Mouse (Mus musculus): ENCODE results near the gene Adprm. TPM values are rescaled to one million over a fixed set of nuclear protein-coding genes. Genes with fewer than 3 reads are reported as not detected.
A peak's percentile ranks its signal among the peaks of the same experiment; 100 is the strongest.
"Not testable (repeated sequence)": the region's sequence is repeated elsewhere in the genome, so short reads cannot be mapped to it uniquely, and the experiment has no call there.

Adprm gene
- polyA plus RNA-seq, 1 experiment = 15.4 TPM

DNA sequence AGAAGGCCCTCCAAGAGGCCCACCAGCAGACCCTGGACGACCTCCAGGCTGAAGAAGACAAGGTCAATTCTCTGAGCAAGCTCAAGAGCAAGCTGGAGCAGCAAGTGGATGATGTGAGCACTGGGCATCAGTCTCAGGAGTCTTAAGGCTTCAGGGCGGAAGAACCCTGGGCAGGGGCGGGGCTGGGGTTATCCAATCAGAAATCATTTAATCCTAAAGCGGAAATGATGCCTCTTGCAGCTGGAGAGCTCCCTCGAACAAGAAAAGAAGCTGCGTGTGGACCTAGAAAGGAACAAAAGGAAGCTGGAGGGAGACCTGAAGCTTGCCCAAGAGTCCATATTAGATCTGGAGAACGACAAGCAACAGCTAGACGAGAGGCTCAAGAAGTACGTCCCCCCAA lies 40.8 kb upstream of the Adprm start:
- TF ChIP-seq CTCF (IDR thresholded peaks at IDR 0.05; ENCODE audit: control insufficient read depth, insufficient read depth, low read length) (no peak), POLR2A (IDR thresholded peaks at IDR 0.05; ENCODE audit: borderline replicate concordance, control insufficient read depth, low read depth, low read length) (no peak)
- WGBS = 67% methylated on average over 9 of the region's 9 CpGs

DNA sequence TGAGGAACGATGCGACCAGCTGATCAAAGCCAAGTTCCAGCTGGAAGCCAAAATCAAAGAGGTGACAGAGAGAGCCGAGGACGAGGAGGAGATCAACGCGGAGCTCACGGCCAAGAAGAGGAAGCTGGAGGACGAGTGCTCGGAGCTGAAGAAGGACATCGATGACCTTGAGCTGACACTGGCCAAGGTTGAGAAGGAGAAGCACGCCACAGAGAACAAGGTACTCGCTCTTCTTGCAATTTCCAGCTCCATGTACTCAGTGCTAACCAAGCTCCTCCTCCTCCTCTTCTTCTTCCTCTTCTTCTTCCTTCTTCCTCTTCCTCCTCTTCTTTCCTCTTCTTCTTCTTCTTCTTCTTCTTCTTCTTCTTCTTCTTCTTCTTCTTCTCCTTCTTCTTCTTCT lies 40.0 kb upstream of the Adprm start:
- not testable (repeated sequence) for H3K27ac ChIP-seq (ENCODE audit: control insufficient read depth, insufficient read depth, low read depth, low read length, poor library complexity); H3K4me1 ChIP-seq (ENCODE audit: control insufficient read depth, insufficient read depth, low read length); H3K4me3 ChIP-seq (replicated peaks; ENCODE audit: control insufficient read depth, low read depth, low read length)
- 75% methylated on average over 12 of the region's 12 CpGs for WGBS

More for the DNA sequence above, 40.8 kb upstream of the Adprm start:
- H3K27ac ChIP-seq (ENCODE audit: control insufficient read depth, insufficient read depth, low read depth, low read length, poor library complexity) = no peak overlapping the region
- no peaks in the 10 kb centered on the region for H3K4me1 ChIP-seq (ENCODE audit: control insufficient read depth, insufficient read depth, low read length)
- no peak overlapping the region for H3K4me3 ChIP-seq (replicated peaks; ENCODE audit: control insufficient read depth, low read depth, low read length)

DNA sequence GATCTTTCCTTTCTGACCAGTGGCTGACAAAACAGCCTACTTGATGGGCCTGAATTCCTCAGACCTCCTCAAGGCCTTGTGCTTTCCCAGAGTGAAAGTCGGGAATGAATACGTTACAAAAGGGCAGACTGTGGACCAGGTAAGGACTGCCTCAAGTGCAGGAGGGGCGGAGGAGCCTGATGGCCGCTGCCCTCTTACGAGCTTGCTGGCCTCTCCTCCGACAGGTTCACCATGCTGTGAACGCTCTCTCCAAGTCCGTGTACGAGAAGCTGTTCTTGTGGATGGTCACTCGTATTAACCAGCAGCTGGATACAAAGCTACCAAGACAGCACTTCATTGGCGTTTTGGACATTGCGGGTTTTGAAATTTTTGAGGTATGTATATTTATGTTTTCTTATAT lies 34.8 kb upstream of the Adprm start:
- Histone ChIP-seq H3K4me3 (replicated peaks; ENCODE audit: control insufficient read depth, low read depth, low read length) (no peak overlapping the region), H3K27ac (ENCODE audit: control insufficient read depth, insufficient read depth, low read depth, low read length, poor library complexity) (no peak overlapping the region), H3K4me1 (ENCODE audit: control insufficient read depth, insufficient read depth, low read length) (no peaks in the 10 kb centered on the region)
- TF ChIP-seq POLR2A (IDR thresholded peaks at IDR 0.05; ENCODE audit: borderline replicate concordance, control insufficient read depth, low read depth, low read length) (no peak), CTCF (IDR thresholded peaks at IDR 0.05; ENCODE audit: control insufficient read depth, insufficient read depth, low read length) (no peak)
- WGBS = 83% methylated on average over 12 of the region's 12 CpGs

DNA sequence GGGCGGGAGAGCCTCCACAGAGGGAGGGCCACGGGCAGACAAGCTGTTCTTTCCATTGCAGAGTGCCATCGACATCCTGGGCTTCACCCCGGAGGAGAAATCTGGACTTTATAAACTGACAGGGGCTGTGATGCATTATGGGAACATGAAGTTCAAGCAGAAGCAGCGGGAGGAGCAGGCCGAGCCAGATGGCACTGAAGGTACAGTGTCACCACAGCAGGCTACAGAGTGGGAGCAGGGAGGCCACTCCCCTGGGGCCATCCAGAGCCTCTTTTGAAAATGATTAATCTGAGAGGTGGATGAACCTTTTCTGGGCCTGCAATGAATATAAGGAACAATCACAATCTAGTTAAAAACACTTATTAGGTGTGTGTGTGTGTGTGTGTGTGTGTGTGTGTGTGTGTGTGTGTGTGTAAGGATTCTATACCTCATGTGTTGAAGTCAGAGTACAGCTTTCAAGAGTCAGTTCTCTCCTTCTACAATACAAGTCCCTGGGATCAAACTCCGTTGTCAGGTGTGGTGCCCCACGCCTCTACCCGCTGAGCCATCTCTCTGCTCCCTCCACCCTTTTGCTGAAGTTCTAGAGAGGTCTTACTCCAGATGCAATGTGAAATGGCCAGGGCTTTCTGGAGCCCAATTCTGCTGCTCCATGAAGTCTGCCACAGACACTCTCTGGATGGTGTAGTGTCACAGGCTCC lies 34.2 kb upstream of the Adprm start:
- Histone ChIP-seq H3K4me3 (replicated peaks; ENCODE audit: control insufficient read depth, low read depth, low read length) (no peak overlapping the region), H3K4me1 (ENCODE audit: control insufficient read depth, insufficient read depth, low read length) (no peaks in the 10 kb centered on the region), H3K27ac (ENCODE audit: control insufficient read depth, insufficient read depth, low read depth, low read length, poor library complexity) (no peak overlapping the region)
- 62% methylated on average over 9 of the region's 9 CpGs for WGBS
- TF ChIP-seq POLR2A (IDR thresholded peaks at IDR 0.05; ENCODE audit: borderline replicate concordance, control insufficient read depth, low read depth, low read length) = no peak
- no peak for TF ChIP-seq CTCF (IDR thresholded peaks at IDR 0.05; ENCODE audit: control insufficient read depth, insufficient read depth, low read length)

DNA sequence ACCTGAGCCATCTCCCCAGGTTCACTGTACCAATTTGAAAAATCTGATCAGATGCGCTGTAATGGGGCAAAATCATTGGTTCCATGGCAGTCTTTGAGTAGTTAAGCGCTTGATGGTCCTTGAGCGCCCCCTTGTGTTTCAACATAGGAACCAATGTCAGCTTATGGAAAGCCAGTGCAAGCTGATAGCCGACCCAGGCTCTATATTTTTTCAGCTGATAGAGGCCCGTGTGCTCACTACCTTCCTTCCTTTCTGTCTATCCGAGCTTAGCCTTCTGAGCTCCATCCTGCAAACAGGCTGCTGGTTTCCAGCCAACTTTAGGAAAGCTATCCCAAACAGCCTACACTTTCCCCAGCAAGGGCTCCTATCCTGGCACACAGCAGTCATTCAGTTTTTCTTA lies 33.1 kb upstream of the Adprm start:
- H3K27ac ChIP-seq (ENCODE audit: control insufficient read depth, insufficient read depth, low read depth, low read length, poor library complexity) = no peak overlapping the region
- WGBS = 2% methylated on average over 6 of the region's 6 CpGs
- TF ChIP-seq POLR2A (IDR thresholded peaks at IDR 0.05; ENCODE audit: borderline replicate concordance, control insufficient read depth, low read depth, low read length) (no peak), CTCF (IDR thresholded peaks at IDR 0.05; ENCODE audit: control insufficient read depth, insufficient read depth, low read length) (peak; percentile 46)
- no peaks in the 10 kb centered on the region for H3K4me1 ChIP-seq (ENCODE audit: control insufficient read depth, insufficient read depth, low read length)
- no peak overlapping the region for H3K4me3 ChIP-seq (replicated peaks; ENCODE audit: control insufficient read depth, low read depth, low read length)

DNA sequence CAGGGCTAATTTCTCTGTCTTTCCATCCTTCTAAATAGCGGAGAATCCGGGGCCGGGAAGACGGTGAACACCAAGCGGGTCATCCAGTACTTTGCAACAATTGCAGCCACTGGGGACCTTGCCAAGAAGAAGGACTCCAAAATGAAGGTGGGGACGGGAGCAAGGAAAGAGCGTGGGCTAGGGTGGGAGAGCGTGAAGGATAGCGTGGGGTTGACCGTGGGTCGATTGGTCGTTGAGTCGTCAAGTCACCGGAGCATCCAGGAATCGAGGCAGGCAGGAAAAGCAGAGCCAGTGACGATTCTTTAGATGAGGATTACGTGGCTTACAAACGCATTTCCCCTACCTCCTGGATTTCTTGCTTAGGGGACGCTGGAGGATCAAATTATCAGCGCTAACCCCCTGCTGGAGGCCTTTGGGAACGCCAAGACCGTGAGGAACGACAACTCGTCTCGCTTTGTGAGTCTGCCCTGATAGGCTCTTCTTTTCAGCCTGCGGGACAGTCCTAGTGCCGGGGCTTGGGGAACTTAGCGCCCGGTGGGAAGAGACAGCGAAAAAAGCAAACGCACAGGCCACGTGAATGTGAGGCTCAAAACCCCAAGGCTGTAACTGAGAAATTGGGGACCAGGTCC lies 31.4 kb upstream of the Adprm start:
- Histone ChIP-seq H3K4me1 (ENCODE audit: control insufficient read depth, insufficient read depth, low read length) (no peaks in the 10 kb centered on the region), H3K27ac (ENCODE audit: control insufficient read depth, insufficient read depth, low read depth, low read length, poor library complexity) (no peak overlapping the region), H3K4me3 (replicated peaks; ENCODE audit: control insufficient read depth, low read depth, low read length) (no peak overlapping the region)
- WGBS = 49% methylated on average over 32 of the region's 32 CpGs
- TF ChIP-seq POLR2A (IDR thresholded peaks at IDR 0.05; ENCODE audit: borderline replicate concordance, control insufficient read depth, low read depth, low read length) = no peak
- no peak for TF ChIP-seq CTCF (IDR thresholded peaks at IDR 0.05; ENCODE audit: control insufficient read depth, insufficient read depth, low read length)

DNA sequence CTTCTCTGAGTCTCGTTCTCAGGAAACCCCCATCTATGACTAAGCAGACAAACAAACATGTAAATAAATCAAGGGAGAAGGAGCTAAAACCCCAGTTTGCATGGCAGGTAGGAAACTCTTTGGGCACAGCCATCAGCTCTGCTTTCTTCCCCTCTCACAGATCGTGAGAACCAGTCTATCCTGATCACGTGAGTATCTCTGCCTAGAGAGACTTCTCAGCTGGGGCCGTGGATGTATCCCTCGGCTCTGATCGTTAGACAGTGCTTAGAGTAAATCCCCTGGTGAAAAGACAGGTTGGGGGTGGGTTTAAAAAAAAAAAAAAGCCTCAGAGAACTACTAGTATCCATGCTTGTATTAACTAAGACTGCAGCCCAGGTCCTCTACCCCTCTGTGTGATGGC lies 30.8 kb upstream of the Adprm start:
- TF ChIP-seq CTCF (IDR thresholded peaks at IDR 0.05; ENCODE audit: control insufficient read depth, insufficient read depth, low read length) (no peak), POLR2A (IDR thresholded peaks at IDR 0.05; ENCODE audit: borderline replicate concordance, control insufficient read depth, low read depth, low read length) (no peak)
- Histone ChIP-seq H3K27ac (ENCODE audit: control insufficient read depth, insufficient read depth, low read depth, low read length, poor library complexity) (no peak overlapping the region), H3K4me3 (replicated peaks; ENCODE audit: control insufficient read depth, low read depth, low read length) (no peak overlapping the region), H3K4me1 (ENCODE audit: control insufficient read depth, insufficient read depth, low read length) (no peaks in the 10 kb centered on the region)
- WGBS = 57% methylated on average over 6 of the region's 6 CpGs

DNA sequence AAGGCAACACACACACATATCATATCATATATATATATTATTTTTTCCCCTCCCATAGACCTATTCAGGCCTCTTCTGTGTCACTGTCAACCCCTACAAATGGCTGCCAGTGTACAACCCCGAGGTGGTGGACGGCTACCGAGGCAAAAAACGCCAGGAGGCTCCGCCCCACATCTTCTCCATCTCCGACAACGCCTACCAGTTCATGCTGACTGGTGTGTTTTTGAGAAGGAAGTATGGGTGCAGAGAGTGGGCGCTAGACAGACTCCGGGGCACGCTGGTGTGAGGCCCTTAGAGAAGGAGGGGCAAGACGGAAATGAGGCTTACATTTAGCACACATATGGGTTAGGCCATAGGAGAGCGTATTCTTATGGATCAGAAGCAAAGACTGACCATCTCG lies 30.4 kb upstream of the Adprm start:
- H3K4me3 ChIP-seq (replicated peaks; ENCODE audit: control insufficient read depth, low read depth, low read length) = no peak overlapping the region
- 49% methylated on average over 13 of the region's 13 CpGs for WGBS
- H3K4me1 ChIP-seq (ENCODE audit: control insufficient read depth, insufficient read depth, low read length) = no peaks in the 10 kb centered on the region
- TF ChIP-seq POLR2A (IDR thresholded peaks at IDR 0.05; ENCODE audit: borderline replicate concordance, control insufficient read depth, low read depth, low read length) (no peak), CTCF (IDR thresholded peaks at IDR 0.05; ENCODE audit: control insufficient read depth, insufficient read depth, low read length) (no peak)
- H3K27ac ChIP-seq (ENCODE audit: control insufficient read depth, insufficient read depth, low read depth, low read length, poor library complexity) = no peak overlapping the region

DNA sequence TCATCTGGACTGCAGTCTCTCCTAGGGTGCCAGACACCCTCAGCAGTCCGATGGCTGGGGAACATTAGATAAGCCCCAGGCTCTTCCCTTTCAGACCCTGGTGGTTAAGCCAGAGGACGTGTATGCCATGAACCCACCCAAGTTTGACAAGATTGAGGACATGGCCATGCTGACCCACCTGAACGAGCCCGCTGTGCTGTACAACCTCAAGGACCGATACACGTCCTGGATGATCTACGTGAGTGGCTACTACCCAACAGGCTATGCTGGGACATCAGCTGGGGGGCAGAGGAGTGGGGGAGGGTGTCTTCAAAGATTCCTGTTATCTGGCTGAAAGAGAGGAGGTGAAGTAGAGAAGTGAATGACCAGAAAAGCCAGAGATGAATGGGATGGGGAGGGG lies 29.8 kb upstream of the Adprm start:
- no peaks in the 10 kb centered on the region for H3K4me1 ChIP-seq (ENCODE audit: control insufficient read depth, insufficient read depth, low read length)
- whole genome bisulfite sequencing = 67% methylated on average over 7 of the region's 7 CpGs
- no peak overlapping the region for H3K27ac ChIP-seq (ENCODE audit: control insufficient read depth, insufficient read depth, low read depth, low read length, poor library complexity)
- no peak overlapping the region for H3K4me3 ChIP-seq (replicated peaks; ENCODE audit: control insufficient read depth, low read depth, low read length)
- TF ChIP-seq POLR2A (IDR thresholded peaks at IDR 0.05; ENCODE audit: borderline replicate concordance, control insufficient read depth, low read depth, low read length) = no peak
- TF ChIP-seq CTCF (IDR thresholded peaks at IDR 0.05; ENCODE audit: control insufficient read depth, insufficient read depth, low read length) = no peak
